Mouse (Mus musculus): ENCODE measurements around the gene Slc3a2. TPM values are rescaled to one million over a fixed set of nuclear protein-coding genes. Genes with fewer than 3 reads are reported as not detected.

The Slc3a2 gene
- polyA plus RNA-seq (2014; fragmentation: Illumina TruSeq; extraction: RNeasy Lipid Tissue Mini Kit (QIAGEN cat#74804); ENCODE audit: low read depth, low replicate concordance), result 163 TPM

GRCm38 (mm10) chr19:8722907-8723573 lies at the start of gene Slc3a2:
Gene Slc3a2 (minus strand): TSS chr19:8723369.

DNA sequence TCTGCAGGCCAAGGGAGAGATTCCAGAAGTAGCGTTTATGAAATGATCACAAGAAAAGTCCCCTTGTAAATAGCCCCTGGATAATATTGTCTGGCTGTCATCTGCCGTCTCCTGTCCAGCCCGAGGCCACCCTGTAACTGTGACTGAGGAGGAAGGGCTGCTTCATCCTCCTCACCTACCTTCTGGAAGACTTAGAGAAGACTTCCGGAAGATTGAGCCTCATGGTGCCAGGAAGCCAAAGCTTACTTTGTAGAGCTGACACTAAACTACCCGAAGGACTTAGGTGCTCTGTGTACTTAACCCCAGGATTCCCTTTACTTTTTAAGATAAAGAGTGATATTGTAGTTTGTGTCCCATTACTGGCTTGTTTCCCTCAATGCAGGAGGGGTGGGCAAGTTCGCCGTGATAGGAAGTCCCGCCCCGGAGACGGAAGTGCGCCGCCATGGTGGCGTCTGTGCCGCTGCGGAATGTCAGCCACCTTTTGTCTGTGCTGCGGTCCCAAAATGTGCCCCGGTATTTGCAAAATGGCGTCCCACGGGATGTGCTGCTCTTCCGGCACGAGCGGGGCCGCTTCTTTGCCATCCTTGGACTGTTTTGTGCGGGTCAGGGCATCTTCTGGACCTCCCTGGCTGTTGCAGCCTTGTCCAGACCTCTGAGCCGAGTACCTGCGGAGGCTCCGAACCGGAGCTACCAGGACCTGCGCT lies 47.5 kb upstream of the Slc3a2 start, which contains the start of gene Tmem223:
Gene Tmem223 (plus strand): TSS at position 430 of the 704 bp plus-strand sequence.

DNA sequence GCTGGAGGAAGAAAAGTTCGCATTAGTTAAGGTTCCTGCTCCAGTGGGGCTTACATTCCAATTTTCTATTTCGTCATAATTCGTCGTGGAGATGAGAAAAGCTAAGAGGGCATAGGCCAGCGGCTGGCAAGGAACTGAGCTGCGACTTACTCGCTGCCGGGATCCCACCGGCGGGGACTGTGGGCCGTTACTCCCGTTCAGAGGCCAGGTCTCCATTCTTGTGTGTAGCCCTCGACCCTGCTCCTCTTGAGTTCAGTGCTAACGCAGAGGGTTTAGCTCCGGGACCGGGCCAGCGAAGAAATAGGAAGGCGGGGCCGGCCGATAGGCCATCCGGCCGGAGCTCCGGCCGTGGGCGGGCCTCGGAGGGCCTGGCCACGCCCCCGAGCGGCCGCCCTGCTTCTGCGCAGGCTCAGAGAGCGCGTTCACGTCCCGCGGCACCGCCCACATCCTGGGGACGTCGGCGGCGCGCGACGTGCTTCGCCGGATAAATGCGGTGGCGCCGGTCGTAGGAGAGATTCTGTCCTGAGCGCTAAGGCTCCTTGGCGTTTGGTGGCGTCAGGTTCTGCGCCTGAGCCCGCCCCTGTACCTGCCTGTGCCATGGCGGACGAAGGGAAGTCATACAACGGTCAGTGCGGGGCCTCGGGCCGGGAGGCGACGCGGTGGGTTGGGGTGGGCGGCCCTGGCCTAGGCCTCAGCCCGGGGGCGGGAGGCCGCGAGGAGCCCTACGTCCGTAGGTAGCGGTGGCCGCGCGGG lies 33.6 kb upstream of the Slc3a2 start, which contains the start of gene Nxf1:
Gene Nxf1 (plus strand): TSS at position 439 of the 753 bp plus-strand sequence.

GRCm38 (mm10) chr19:8741243-8741869 lies 18.2 kb upstream of the Slc3a2 start, which contains the start of gene Stx5a:
Gene Stx5a (plus strand): TSS chr19:8741413.

DNA sequence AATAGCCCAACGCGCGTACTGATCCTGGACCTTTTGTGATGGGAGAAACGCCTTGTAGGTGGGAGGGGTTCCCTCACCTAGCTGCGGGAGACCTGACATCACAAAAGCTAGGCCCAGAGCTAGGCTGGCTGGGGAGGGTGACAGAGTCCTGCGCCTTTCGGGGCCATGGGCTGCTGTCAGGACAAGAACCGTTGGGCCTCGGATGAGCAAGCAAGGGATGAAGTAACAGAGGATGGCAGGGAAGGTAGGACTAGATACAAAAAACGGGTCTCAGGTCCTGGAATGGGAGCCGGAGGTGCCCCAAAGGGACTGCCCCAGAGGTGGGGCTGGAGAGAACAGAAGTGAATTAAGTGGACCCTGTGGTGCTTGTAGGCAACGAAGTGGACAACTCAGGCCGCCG lies 17.4 kb upstream of the Slc3a2 start, which contains the start of gene 1700092M07Rik:
Gene 1700092M07Rik (plus strand): TSS at position 116 of the 400 bp plus-strand sequence.

GRCm38 (mm10) chr19:8735389-8736159 lies 12.4 kb upstream of the Slc3a2 start, which contains the start of gene Wdr74:
Gene Wdr74 (plus strand): TSS chr19:8735827.

GRCm38 (mm10) chr19:8663360-8663839 lies 59.8 kb downstream of the Slc3a2 start, which contains the start of gene Chrm1:
Gene Chrm1 (plus strand): TSS chr19:8663789.

Other genes with a start within 250 kb of the Slc3a2 start
- gene Slc22a8, start 132.1 kb downstream of the Slc3a2 start, polyA plus RNA-seq (2014; fragmentation: Illumina TruSeq; extraction: RNeasy Lipid Tissue Mini Kit (QIAGEN cat#74804); ENCODE audit: low read depth, low replicate concordance), result not detected
- not detected for gene Slc22a6, start 105.3 kb downstream of the Slc3a2 start, polyA plus RNA-seq (2014; fragmentation: Illumina TruSeq; extraction: RNeasy Lipid Tissue Mini Kit (QIAGEN cat#74804); ENCODE audit: low read depth, low replicate concordance)
- 0.23 TPM for gene Chrm1, start 59.6 kb downstream of the Slc3a2 start, polyA plus RNA-seq (2014; fragmentation: Illumina TruSeq; extraction: RNeasy Lipid Tissue Mini Kit (QIAGEN cat#74804); ENCODE audit: low read depth, low replicate concordance)
- 15.5 TPM for gene Wdr74, start 12.5 kb upstream of the Slc3a2 start, polyA plus RNA-seq (2014; fragmentation: Illumina TruSeq; extraction: RNeasy Lipid Tissue Mini Kit (QIAGEN cat#74804); ENCODE audit: low read depth, low replicate concordance)
- not detected for gene 1700092M07Rik, start 17.3 kb upstream of the Slc3a2 start, polyA plus RNA-seq (2014; fragmentation: Illumina TruSeq; extraction: RNeasy Lipid Tissue Mini Kit (QIAGEN cat#74804); ENCODE audit: low read depth, low replicate concordance)
- 63.2 TPM for gene Stx5a, start 18.0 kb upstream of the Slc3a2 start, polyA plus RNA-seq (2014; fragmentation: Illumina TruSeq; extraction: RNeasy Lipid Tissue Mini Kit (QIAGEN cat#74804); ENCODE audit: low read depth, low replicate concordance)
- 68.2 TPM for gene Nxf1, start 33.7 kb upstream of the Slc3a2 start, polyA plus RNA-seq (2014; fragmentation: Illumina TruSeq; extraction: RNeasy Lipid Tissue Mini Kit (QIAGEN cat#74804); ENCODE audit: low read depth, low replicate concordance)
- gene Tmem223, start 47.6 kb upstream of the Slc3a2 start, polyA plus RNA-seq (2014; fragmentation: Illumina TruSeq; extraction: RNeasy Lipid Tissue Mini Kit (QIAGEN cat#74804); ENCODE audit: low read depth, low replicate concordance), result 50.0 TPM
- 51.8 TPM for gene Tmem179b, start 51.1 kb upstream of the Slc3a2 start, polyA plus RNA-seq (2014; fragmentation: Illumina TruSeq; extraction: RNeasy Lipid Tissue Mini Kit (QIAGEN cat#74804); ENCODE audit: low read depth, low replicate concordance)
- 1.4 TPM for gene Taf6l, start 63.0 kb upstream of the Slc3a2 start, polyA plus RNA-seq (2014; fragmentation: Illumina TruSeq; extraction: RNeasy Lipid Tissue Mini Kit (QIAGEN cat#74804); ENCODE audit: low read depth, low replicate concordance)
- 94.7 TPM for gene Polr2g, start 75.2 kb upstream of the Slc3a2 start, polyA plus RNA-seq (2014; fragmentation: Illumina TruSeq; extraction: RNeasy Lipid Tissue Mini Kit (QIAGEN cat#74804); ENCODE audit: low read depth, low replicate concordance)
- 0.47 TPM for gene Zbtb3, start 79.2 kb upstream of the Slc3a2 start, polyA plus RNA-seq (2014; fragmentation: Illumina TruSeq; extraction: RNeasy Lipid Tissue Mini Kit (QIAGEN cat#74804); ENCODE audit: low read depth, low replicate concordance)
- gene Ttc9c, start 96.0 kb upstream of the Slc3a2 start, polyA plus RNA-seq (2014; fragmentation: Illumina TruSeq; extraction: RNeasy Lipid Tissue Mini Kit (QIAGEN cat#74804); ENCODE audit: low read depth, low replicate concordance), result 87.3 TPM
- gene Hnrnpul2, start 96.6 kb upstream of the Slc3a2 start, polyA plus RNA-seq (2014; fragmentation: Illumina TruSeq; extraction: RNeasy Lipid Tissue Mini Kit (QIAGEN cat#74804); ENCODE audit: low read depth, low replicate concordance), result 117 TPM
- gene AC129217.1, start 106.4 kb upstream of the Slc3a2 start, polyA plus RNA-seq (2014; fragmentation: Illumina TruSeq; extraction: RNeasy Lipid Tissue Mini Kit (QIAGEN cat#74804); ENCODE audit: low read depth, low replicate concordance), result not detected
- gene Bscl2, start 114.1 kb upstream of the Slc3a2 start, polyA plus RNA-seq (2014; fragmentation: Illumina TruSeq; extraction: RNeasy Lipid Tissue Mini Kit (QIAGEN cat#74804); ENCODE audit: low read depth, low replicate concordance), result 24.6 TPM
- 2.2 TPM for gene Gng3, start 115.8 kb upstream of the Slc3a2 start, polyA plus RNA-seq (2014; fragmentation: Illumina TruSeq; extraction: RNeasy Lipid Tissue Mini Kit (QIAGEN cat#74804); ENCODE audit: low read depth, low replicate concordance)
- gene Lrrn4cl, start 127.4 kb upstream of the Slc3a2 start, polyA plus RNA-seq (2014; fragmentation: Illumina TruSeq; extraction: RNeasy Lipid Tissue Mini Kit (QIAGEN cat#74804); ENCODE audit: low read depth, low replicate concordance), result 3.3 TPM
- 25.3 TPM for gene Ubxn1, start 148.1 kb upstream of the Slc3a2 start, polyA plus RNA-seq (2014; fragmentation: Illumina TruSeq; extraction: RNeasy Lipid Tissue Mini Kit (QIAGEN cat#74804); ENCODE audit: low read depth, low replicate concordance)
- 3.3 TPM for gene Uqcc3, start 157.6 kb upstream of the Slc3a2 start, polyA plus RNA-seq (2014; fragmentation: Illumina TruSeq; extraction: RNeasy Lipid Tissue Mini Kit (QIAGEN cat#74804); ENCODE audit: low read depth, low replicate concordance)
- 76.6 TPM for gene Lbhd1, start 160.4 kb upstream of the Slc3a2 start, polyA plus RNA-seq (2014; fragmentation: Illumina TruSeq; extraction: RNeasy Lipid Tissue Mini Kit (QIAGEN cat#74804); ENCODE audit: low read depth, low replicate concordance)
- not detected for gene Gm49403, start 160.6 kb upstream of the Slc3a2 start, polyA plus RNA-seq (2014; fragmentation: Illumina TruSeq; extraction: RNeasy Lipid Tissue Mini Kit (QIAGEN cat#74804); ENCODE audit: low read depth, low replicate concordance)
- gene 1810009A15Rik, start 165.5 kb upstream of the Slc3a2 start, polyA plus RNA-seq (2014; fragmentation: Illumina TruSeq; extraction: RNeasy Lipid Tissue Mini Kit (QIAGEN cat#74804); ENCODE audit: low read depth, low replicate concordance), result 7.9 TPM
- gene Gm49416, start 165.6 kb upstream of the Slc3a2 start, polyA plus RNA-seq (2014; fragmentation: Illumina TruSeq; extraction: RNeasy Lipid Tissue Mini Kit (QIAGEN cat#74804); ENCODE audit: low read depth, low replicate concordance), result not detected
- 1.2 TPM for gene Ints5, start 169.6 kb upstream of the Slc3a2 start, polyA plus RNA-seq (2014; fragmentation: Illumina TruSeq; extraction: RNeasy Lipid Tissue Mini Kit (QIAGEN cat#74804); ENCODE audit: low read depth, low replicate concordance)
- 97.8 TPM for gene Ganab, start 174.7 kb upstream of the Slc3a2 start, polyA plus RNA-seq (2014; fragmentation: Illumina TruSeq; extraction: RNeasy Lipid Tissue Mini Kit (QIAGEN cat#74804); ENCODE audit: low read depth, low replicate concordance)
- 11.3 TPM for gene B3gat3, start 197.0 kb upstream of the Slc3a2 start, polyA plus RNA-seq (2014; fragmentation: Illumina TruSeq; extraction: RNeasy Lipid Tissue Mini Kit (QIAGEN cat#74804); ENCODE audit: low read depth, low replicate concordance)
- 3.3 TPM for gene Rom1, start 206.0 kb upstream of the Slc3a2 start, polyA plus RNA-seq (2014; fragmentation: Illumina TruSeq; extraction: RNeasy Lipid Tissue Mini Kit (QIAGEN cat#74804); ENCODE audit: low read depth, low replicate concordance)
- gene Eml3, start 206.2 kb upstream of the Slc3a2 start, polyA plus RNA-seq (2014; fragmentation: Illumina TruSeq; extraction: RNeasy Lipid Tissue Mini Kit (QIAGEN cat#74804); ENCODE audit: low read depth, low replicate concordance), result 7.1 TPM
- 70.1 TPM for gene Mta2, start 218.5 kb upstream of the Slc3a2 start, polyA plus RNA-seq (2014; fragmentation: Illumina TruSeq; extraction: RNeasy Lipid Tissue Mini Kit (QIAGEN cat#74804); ENCODE audit: low read depth, low replicate concordance)
- gene Tut1, start 230.5 kb upstream of the Slc3a2 start, polyA plus RNA-seq (2014; fragmentation: Illumina TruSeq; extraction: RNeasy Lipid Tissue Mini Kit (QIAGEN cat#74804); ENCODE audit: low read depth, low replicate concordance), result 2.8 TPM
- gene Eef1g, start 243.7 kb upstream of the Slc3a2 start, polyA plus RNA-seq (2014; fragmentation: Illumina TruSeq; extraction: RNeasy Lipid Tissue Mini Kit (QIAGEN cat#74804); ENCODE audit: low read depth, low replicate concordance), result 77.3 TPM